Mouse (Mus musculus): Measurements from ENCODE around the gene Kcnq1. TPM values are rescaled to one million over a fixed set of nuclear protein-coding genes. Genes with fewer than 3 reads are reported as not detected.
A peak's percentile ranks its signal among the peaks of the same experiment; 100 is the strongest.

Kcnq1 gene
- polyA plus RNA-seq, 1 experiment from 2014 or later: 0.87 TPM

- Histone ChIP-seq H3K4me3 (no peak overlapping the region), H3K27ac (no peak overlapping the region), H3K9me3 (no peaks in the 10 kb centered on the region), H3K27me3 (peaks cover 13% of the 10 kb centered on the region), H3K4me2 (replicated peaks) (no peak overlapping the region), H3K4me1 (peaks cover 13% of the 10 kb centered on the region), H3K9ac (no peak overlapping the region), H3K36me3 (no peaks in the 10 kb centered on the region)
- no peak for ATAC-seq (ENCODE audit: low FRiP score, low read depth)
Measured at GRCm38 (mm10) chr7:143114773-143115172, 8.6 kb downstream of the Kcnq1 start.

GRCm38 (mm10) chr7:143116521-143116920 is 10.4 kb downstream of the Kcnq1 start:
- Histone ChIP-seq H3K4me1 (peaks cover 22% of the 10 kb centered on the region), H3K36me3 (no peaks in the 10 kb centered on the region), H3K4me3 (no peak overlapping the region), H3K9me3 (no peaks in the 10 kb centered on the region), H3K27ac (no peak overlapping the region), H3K9ac (no peak overlapping the region), H3K27me3 (0 out of 2 replicates have a peak, but pooled peaks cover 5% of the 10 kb centered on the region), H3K4me2 (replicated peaks) (no peak overlapping the region)
- WGBS: 80% methylated on average over 5 of the region's 5 CpGs
- ATAC-seq (ENCODE audit: low FRiP score, low read depth): no peak

GRCm38 (mm10) chr7:143119407-143119806 is 13.2 kb downstream of the Kcnq1 start:
- Histone ChIP-seq H3K27me3 (no peaks in the 10 kb centered on the region), H3K9me3 (no peaks in the 10 kb centered on the region), H3K4me1 (peaks cover 36% of the 10 kb centered on the region), H3K4me2 (replicated peaks) (no peak overlapping the region), H3K27ac (peak overlapping the region; percentile 61), H3K36me3 (no peaks in the 10 kb centered on the region), H3K4me3 (no peak overlapping the region), H3K9ac (no peak overlapping the region)
- 36% methylated on average over 1 of the region's 1 CpGs for WGBS
- ATAC-seq (ENCODE audit: low FRiP score, low read depth): no peak

GRCm38 (mm10) chr7:143119826-143120225 is 13.7 kb downstream of the Kcnq1 start:
- Histone ChIP-seq H3K4me3 (no peak overlapping the region), H3K27ac (peak overlapping the region; percentile 61), H3K4me1 (peaks cover 40% of the 10 kb centered on the region), H3K36me3 (no peaks in the 10 kb centered on the region), H3K27me3 (no peaks in the 10 kb centered on the region), H3K9ac (no peak overlapping the region), H3K4me2 (replicated peaks) (no peak overlapping the region), H3K9me3 (no peaks in the 10 kb centered on the region)
- 62% methylated on average over 3 of the region's 3 CpGs for WGBS
- ATAC-seq (ENCODE audit: low FRiP score, low read depth): no peak

- Histone ChIP-seq H3K27me3 (no peaks in the 10 kb centered on the region), H3K36me3 (no peaks in the 10 kb centered on the region), H3K4me1 (peaks cover 49% of the 10 kb centered on the region), H3K4me2 (replicated peaks) (no peak overlapping the region), H3K9ac (peak overlapping the region; percentile 35; the same call in 1 of the 2 replicates), H3K27ac (no peak overlapping the region), H3K9me3 (no peaks in the 10 kb centered on the region), H3K4me3 (no peak overlapping the region)
- ATAC-seq (ENCODE audit: low FRiP score, low read depth): no peak
- 73% methylated on average over 5 of the region's 5 CpGs for WGBS
Measured at GRCm38 (mm10) chr7:143122191-143122590, 16.0 kb downstream of the Kcnq1 start.

GRCm38 (mm10) chr7:143123876-143124669 is 17.9 kb downstream of the Kcnq1 start:
- no peaks in the 10 kb centered on the region for H3K36me3 ChIP-seq
- no peaks in the 10 kb centered on the region for H3K9me3 ChIP-seq
- peak; percentile 86 for ATAC-seq (ENCODE audit: low FRiP score, low read depth)
- peak overlapping the region; percentile 19; the same call in 1 of the 2 replicates for H3K4me2 ChIP-seq (replicated peaks)
- H3K4me3 ChIP-seq: no peak overlapping the region
- 7% methylated on average over 6 of the region's 6 CpGs for WGBS
- H3K4me1 ChIP-seq: peaks cover 43% of the 10 kb centered on the region
- H3K27ac ChIP-seq: peak overlapping the region; percentile 77
- peak overlapping the region; percentile 4; the same call in 1 of the 2 replicates for H3K9ac ChIP-seq
- H3K27me3 ChIP-seq: no peaks in the 10 kb centered on the region

GRCm38 (mm10) chr7:143124902-143125301 is 18.7 kb downstream of the Kcnq1 start:
- ATAC-seq (ENCODE audit: low FRiP score, low read depth): no peak
- no peaks in the 10 kb centered on the region for H3K9me3 ChIP-seq
- H3K36me3 ChIP-seq: no peaks in the 10 kb centered on the region
- H3K4me2 ChIP-seq (replicated peaks): peak overlapping the region; percentile 19; the same call in 1 of the 2 replicates
- H3K27ac ChIP-seq: peak overlapping the region; percentile 39; the same call in 1 of the 2 replicates
- H3K9ac ChIP-seq: 0 out of 2 replicates have a peak overlapping the region, but pooled peaks have one; percentile 4
- H3K4me3 ChIP-seq: no peak overlapping the region
- WGBS: 64% methylated on average over 3 of the region's 3 CpGs
- peaks cover 35% of the 10 kb centered on the region for H3K4me1 ChIP-seq
- H3K27me3 ChIP-seq: no peaks in the 10 kb centered on the region

GRCm38 (mm10) chr7:143132815-143133214 is 26.7 kb downstream of the Kcnq1 start:
- 88% methylated on average over 5 of the region's 5 CpGs for WGBS

GRCm38 (mm10) chr7:143136125-143136524 is 30.0 kb downstream of the Kcnq1 start:
- no peaks in the 10 kb centered on the region for H3K27me3 ChIP-seq
- no peak overlapping the region for H3K4me2 ChIP-seq (replicated peaks)
- no peaks in the 10 kb centered on the region for H3K36me3 ChIP-seq
- peak; percentile 54 for ATAC-seq (ENCODE audit: low FRiP score, low read depth)
- H3K9me3 ChIP-seq: no peaks in the 10 kb centered on the region
- H3K4me1 ChIP-seq: no peaks in the 10 kb centered on the region
- WGBS: 39% methylated on average over 2 of the region's 2 CpGs
- no peak overlapping the region for H3K4me3 ChIP-seq
- H3K27ac ChIP-seq: no peak overlapping the region
- no peak overlapping the region for H3K9ac ChIP-seq

More at GRCm38 (mm10) chr7:143132815-143133214, 26.7 kb downstream of the Kcnq1 start:
- no peak overlapping the region for H3K27ac ChIP-seq
- H3K27me3 ChIP-seq: no peaks in the 10 kb centered on the region
- no peaks in the 10 kb centered on the region for H3K4me1 ChIP-seq
- H3K9ac ChIP-seq: no peak overlapping the region
- no peaks in the 10 kb centered on the region for H3K9me3 ChIP-seq
- no peak for ATAC-seq (ENCODE audit: low FRiP score, low read depth)
- H3K4me2 ChIP-seq (replicated peaks): no peak overlapping the region
- H3K36me3 ChIP-seq: no peaks in the 10 kb centered on the region
- no peak overlapping the region for H3K4me3 ChIP-seq

- no peak overlapping the region for H3K4me2 ChIP-seq (replicated peaks)
- H3K4me1 ChIP-seq: no peaks in the 10 kb centered on the region
- no peaks in the 10 kb centered on the region for H3K27me3 ChIP-seq
- no peak overlapping the region for H3K27ac ChIP-seq
- WGBS: 60% methylated on average over 5 of the region's 5 CpGs
- ATAC-seq (ENCODE audit: low FRiP score, low read depth): no peak
- no peak overlapping the region for H3K4me3 ChIP-seq
- H3K36me3 ChIP-seq: no peaks in the 10 kb centered on the region
- H3K9ac ChIP-seq: no peak overlapping the region
- no peaks in the 10 kb centered on the region for H3K9me3 ChIP-seq
Measured at GRCm38 (mm10) chr7:143136561-143136960, 30.4 kb downstream of the Kcnq1 start.

- no peak overlapping the region for H3K9ac ChIP-seq
- 41% methylated on average over 1 of the region's 1 CpGs for whole genome bisulfite sequencing
- no peak overlapping the region for H3K4me3 ChIP-seq
- H3K4me1 ChIP-seq: no peaks in the 10 kb centered on the region
- no peaks in the 10 kb centered on the region for H3K36me3 ChIP-seq
- no peaks in the 10 kb centered on the region for H3K9me3 ChIP-seq
- no peak for ATAC-seq (ENCODE audit: low FRiP score, low read depth)
- no peaks in the 10 kb centered on the region for H3K27me3 ChIP-seq
- no peak overlapping the region for H3K4me2 ChIP-seq (replicated peaks)
- H3K27ac ChIP-seq: no peak overlapping the region
Measured at GRCm38 (mm10) chr7:143138789-143139188, 32.6 kb downstream of the Kcnq1 start.

- no peak for ATAC-seq (ENCODE audit: low FRiP score, low read depth)
- no peak overlapping the region for H3K4me2 ChIP-seq (replicated peaks)
- no peaks in the 10 kb centered on the region for H3K27me3 ChIP-seq
- H3K27ac ChIP-seq: no peak overlapping the region
- WGBS: 88% methylated on average over 4 of the region's 4 CpGs
- no peaks in the 10 kb centered on the region for H3K36me3 ChIP-seq
- H3K4me1 ChIP-seq: no peaks in the 10 kb centered on the region
- no peaks in the 10 kb centered on the region for H3K9me3 ChIP-seq
- H3K9ac ChIP-seq: no peak overlapping the region
- H3K4me3 ChIP-seq: no peak overlapping the region
Measured at GRCm38 (mm10) chr7:143139932-143140331, 33.8 kb downstream of the Kcnq1 start.

Data from limb, embryonic 13.5 days (tissue).